Mouse (Mus musculus): Measurements from ENCODE around the gene Gm45713. TPM values are rescaled to one million over a fixed set of nuclear protein-coding genes. Genes with fewer than 3 reads are reported as not detected.

Gm45713 gene
- polyA plus RNA-seq, 1 experiment, result not detected

DNA sequence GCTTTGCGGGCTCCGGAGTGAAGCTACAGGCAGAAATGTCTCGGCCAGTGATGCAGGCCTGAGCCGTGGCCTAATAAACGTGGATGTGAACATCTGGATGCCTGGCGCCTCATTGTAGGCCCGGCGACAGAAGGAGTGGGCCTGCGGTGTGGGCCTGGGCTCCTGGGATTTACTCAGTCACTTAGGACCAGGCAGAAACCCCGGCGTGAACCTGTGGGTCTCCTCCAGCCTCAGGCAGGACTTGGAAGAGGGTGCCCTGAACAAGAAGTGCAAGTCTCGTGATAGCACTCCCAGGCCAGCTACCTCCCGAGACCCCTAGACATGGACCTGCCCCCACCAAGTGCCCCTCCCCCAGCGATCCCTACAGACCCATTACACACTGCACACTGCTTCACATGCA, 58.7 kb downstream of the Gm45713 start:
- Histone ChIP-seq H3K4me3 (ENCODE audit: insufficient read depth, low read depth, low read length) (no peak overlapping the region), H3K4me1 (ENCODE audit: control insufficient read depth, insufficient read depth, insufficient read length, low read length) (peaks cover 2% of the 10 kb centered on the region; the same call in 1 of the 2 replicates), H3K27ac (replicated peaks; ENCODE audit: low read depth, low read length) (no peak overlapping the region)

DNA sequence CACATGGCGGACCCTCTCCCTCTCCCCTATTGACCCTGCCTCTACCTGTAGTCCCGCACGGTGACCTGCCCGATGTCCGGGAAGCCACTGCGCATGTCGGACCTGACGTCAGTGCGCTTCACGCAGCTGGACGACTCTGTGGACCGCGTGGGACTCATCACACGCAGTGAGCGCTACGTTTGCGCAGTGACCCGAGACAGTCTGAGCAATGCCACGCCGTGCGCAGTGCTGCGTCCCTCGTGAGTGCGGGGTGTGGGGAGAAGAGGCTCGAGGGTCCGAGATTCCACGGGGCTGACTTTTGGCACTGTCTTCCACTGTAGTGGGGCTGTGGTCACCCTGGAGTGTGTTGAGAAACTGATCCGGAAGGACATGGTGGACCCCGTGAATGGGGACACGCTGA, 59.5 kb downstream of the Gm45713 start:
- Histone ChIP-seq H3K4me3 (ENCODE audit: insufficient read depth, low read depth, low read length) (no peak overlapping the region), H3K4me1 (ENCODE audit: control insufficient read depth, insufficient read depth, insufficient read length, low read length) (peaks cover 2% of the 10 kb centered on the region; the same call in 1 of the 2 replicates), H3K27ac (replicated peaks; ENCODE audit: low read depth, low read length) (no peak overlapping the region)

Other genes with a start within 250 kb of the Gm45713 start
- 21.6 and 21.8 TPM in 2 replicates for gene Med25, start 243.5 kb downstream of the Gm45713 start, polyA plus RNA-seq (2012; ENCODE audit: insufficient read depth, insufficient read length, missing spikeins)
- gene Fuz, start 240.2 kb downstream of the Gm45713 start, polyA plus RNA-seq (2012; ENCODE audit: insufficient read depth, insufficient read length, missing spikeins), result 12.7 and 17.1 TPM in 2 replicates
- 21.5 and 23.0 TPM in 2 replicates for gene Ap2a1, start 206.7 kb downstream of the Gm45713 start, polyA plus RNA-seq (2012; ENCODE audit: insufficient read depth, insufficient read length, missing spikeins)
- not detected in 2 replicates for gene Tsks, start 193.0 kb downstream of the Gm45713 start, polyA plus RNA-seq (2012; ENCODE audit: insufficient read depth, insufficient read length, missing spikeins)
- gene Cpt1c, start 161.4 kb downstream of the Gm45713 start, polyA plus RNA-seq (2012; ENCODE audit: insufficient read depth, insufficient read length, missing spikeins), result 0.58 and 0.75 TPM in 2 replicates
- 47.1 and 73.7 TPM in 2 replicates for gene Prmt1, start 149.7 kb downstream of the Gm45713 start, polyA plus RNA-seq (2012; ENCODE audit: insufficient read depth, insufficient read length, missing spikeins)
- 40.8 and 41.4 TPM in 2 replicates for gene Irf3, start 138.6 kb downstream of the Gm45713 start, polyA plus RNA-seq (2012; ENCODE audit: insufficient read depth, insufficient read length, missing spikeins)
- 8.9 and 9.1 TPM in 2 replicates for gene Bcl2l12, start 137.5 kb downstream of the Gm45713 start, polyA plus RNA-seq (2012; ENCODE audit: insufficient read depth, insufficient read length, missing spikeins)
- gene Scaf1, start 119.9 kb downstream of the Gm45713 start, polyA plus RNA-seq (2012; ENCODE audit: insufficient read depth, insufficient read length, missing spikeins), result 26.3 and 27.5 TPM in 2 replicates
- 76.5 and 82.6 TPM in 2 replicates for gene Rras, start 118.3 kb downstream of the Gm45713 start, polyA plus RNA-seq (2012; ENCODE audit: insufficient read depth, insufficient read length, missing spikeins)
- 4.8 and 5.4 TPM in 2 replicates for gene Prr12, start 83.3 kb downstream of the Gm45713 start, polyA plus RNA-seq (2012; ENCODE audit: insufficient read depth, insufficient read length, missing spikeins)
- 24.3 and 26.8 TPM in 2 replicates for gene Nosip, start 73.8 kb downstream of the Gm45713 start, polyA plus RNA-seq (2012; ENCODE audit: insufficient read depth, insufficient read length, missing spikeins)
- 17.2 and 33.8 TPM in 2 replicates for gene Prrg2, start 73.6 kb downstream of the Gm45713 start, polyA plus RNA-seq (2012; ENCODE audit: insufficient read depth, insufficient read length, missing spikeins)
- gene Rcn3, start 44.0 kb downstream of the Gm45713 start, polyA plus RNA-seq (2012; ENCODE audit: insufficient read depth, insufficient read length, missing spikeins), result 12.7 and 16.4 TPM in 2 replicates
- 167 and 170 TPM in 2 replicates for gene Fcgrt, start 32.4 kb downstream of the Gm45713 start, polyA plus RNA-seq (2012; ENCODE audit: insufficient read depth, insufficient read length, missing spikeins)
- 1,258 and 1,344 TPM in 2 replicates for gene Rps11, start 11.8 kb downstream of the Gm45713 start, polyA plus RNA-seq (2012; ENCODE audit: insufficient read depth, insufficient read length, missing spikeins)
- gene Rpl13a, start 7.5 kb downstream of the Gm45713 start, polyA plus RNA-seq (2012; ENCODE audit: insufficient read depth, insufficient read length, missing spikeins), result 1,142 and 1,278 TPM in 2 replicates
- gene Flt3l, start 201 bp upstream of the Gm45713 start, polyA plus RNA-seq (2012; ENCODE audit: insufficient read depth, insufficient read length, missing spikeins), result 5.9 and 6.8 TPM in 2 replicates
- 50.5 and 66.3 TPM in 2 replicates for gene Pih1d1, start 18.1 kb upstream of the Gm45713 start, polyA plus RNA-seq (2012; ENCODE audit: insufficient read depth, insufficient read length, missing spikeins)
- 28.0 and 30.9 TPM in 2 replicates for gene Aldh16a1, start 18.4 kb upstream of the Gm45713 start, polyA plus RNA-seq (2012; ENCODE audit: insufficient read depth, insufficient read length, missing spikeins)
- gene Slc17a7, start 27.7 kb upstream of the Gm45713 start, polyA plus RNA-seq (2012; ENCODE audit: insufficient read depth, insufficient read length, missing spikeins), result not detected in 2 replicates
- gene Gfy, start 43.3 kb upstream of the Gm45713 start, polyA plus RNA-seq (2012; ENCODE audit: insufficient read depth, insufficient read length, missing spikeins), result not detected in 2 replicates
- gene Pth2, start 44.8 kb upstream of the Gm45713 start, polyA plus RNA-seq (2012; ENCODE audit: insufficient read depth, insufficient read length, missing spikeins), result not detected in 2 replicates
- gene Ccdc155, start 68.7 kb upstream of the Gm45713 start, polyA plus RNA-seq (2012; ENCODE audit: insufficient read depth, insufficient read length, missing spikeins), result not detected in 2 replicates
- gene Dkkl1, start 75.9 kb upstream of the Gm45713 start, polyA plus RNA-seq (2012; ENCODE audit: insufficient read depth, insufficient read length, missing spikeins), result not detected in 2 replicates
- 3.2 and 4.9 TPM in 2 replicates for gene Tead2, start 79.5 kb upstream of the Gm45713 start, polyA plus RNA-seq (2012; ENCODE audit: insufficient read depth, insufficient read length, missing spikeins)
- 4.1 and 4.5 TPM in 2 replicates for gene Cd37, start 102.9 kb upstream of the Gm45713 start, polyA plus RNA-seq (2012; ENCODE audit: insufficient read depth, insufficient read length, missing spikeins)
- gene Slc6a16, start 104.9 kb upstream of the Gm45713 start, polyA plus RNA-seq (2012; ENCODE audit: insufficient read depth, insufficient read length, missing spikeins), result not detected in 2 replicates
- gene Slc6a21, start 141.3 kb upstream of the Gm45713 start, polyA plus RNA-seq (2012; ENCODE audit: insufficient read depth, insufficient read length, missing spikeins), result not detected in 2 replicates
- 4.0 and 5.0 TPM in 2 replicates for gene Trpm4, start 197.5 kb upstream of the Gm45713 start, polyA plus RNA-seq (2012; ENCODE audit: insufficient read depth, insufficient read length, missing spikeins)
- 8.1 and 16.2 TPM in 2 replicates for gene Hrc, start 199.1 kb upstream of the Gm45713 start, polyA plus RNA-seq (2012; ENCODE audit: insufficient read depth, insufficient read length, missing spikeins)
- not detected in 2 replicates for gene Ppfia3, start 230.8 kb upstream of the Gm45713 start, polyA plus RNA-seq (2012; ENCODE audit: insufficient read depth, insufficient read length, missing spikeins)
- gene Lin7b, start 234.4 kb upstream of the Gm45713 start, polyA plus RNA-seq (2012; ENCODE audit: insufficient read depth, insufficient read length, missing spikeins), result not detected in 2 replicates